Mouse (Mus musculus) heart, embryonic 15.5 days (tissue): ENCODE measurements around the gene D11Wsu47e. TPM values are rescaled to one million over a fixed set of nuclear protein-coding genes. Genes with fewer than 3 reads are reported as not detected.

ENCODE experiments used
- ATAC-seq: fragments of 200-750 bp; cut with Nextera tagmentation; replicated peaks from 2 replicates; pipeline ENCODE4 v1.8.0; 2017; ENCODE audit warnings: low read depth, moderate TSS enrichment; ENCODE audit not compliant: insufficient number of reproducible peaks, insufficient read depth, low FRiP score
- H3K27ac ChIP-seq: fragments of 300-500 bp; sonication (generic); 2 replicates; pipeline ENCODE4 v1.5.1; 2015; ENCODE audit warnings: mild to moderate bottlenecking, inconsistent platforms
- H3K27me3 ChIP-seq: fragments of 300-500 bp; sonication (generic); 2 replicates; pipeline ENCODE4 v1.6.1; 2015; ENCODE audit warnings: inconsistent platforms
- H3K36me3 ChIP-seq: fragments of 300-500 bp; sonication (generic); 2 replicates; pipeline ENCODE4 v1.6.1; 2015; ENCODE audit warnings: mild to moderate bottlenecking, inconsistent platforms
- H3K4me1 ChIP-seq: fragments of 300-500 bp; sonication (generic); replicated peaks from 2 replicates; pipeline ENCODE4 v1.6.1; 2015; ENCODE audit warnings: inconsistent platforms
- H3K4me2 ChIP-seq: fragments of 300-500 bp; sonication (generic); 2 replicates; pipeline ENCODE4 v1.6.1; 2015; ENCODE audit warnings: inconsistent platforms, mild to moderate bottlenecking, moderate library complexity
- H3K4me3 ChIP-seq: fragments of 300-500 bp; sonication (generic); 2 replicates; pipeline ENCODE4 v1.5.1; 2015; ENCODE audit warnings: mild to moderate bottlenecking, inconsistent platforms
- H3K9ac ChIP-seq: fragments of 300-500 bp; sonication (generic); 2 replicates; pipeline ENCODE4 v1.6.1; 2015; ENCODE audit warnings: mild to moderate bottlenecking, inconsistent platforms
- H3K9me3 ChIP-seq: fragments of 300-500 bp; sonication (generic); replicated peaks from 2 replicates; pipeline ENCODE4 v1.6.1; 2016; ENCODE audit warnings: inconsistent platforms
- WGBS: fragments of 180-500 bp; shearing (Covaris S2); methylation state at CpG from one replicate; pipeline ENCODE4 v1.1.7; 2015; ENCODE audit warnings: mixed read lengths; 5-methylcytosine and 5-hydroxymethylcytosine counted together
- polyA plus RNA-seq: library from polyadenylated mRNA; unstranded; fragments of >200 nt; fragmentation: Nextera tagmentation; extraction: Ambion mirVana; gene quantifications from 2 replicates; pipeline ENCODE4 v1.2.1, GENCODE M21; 2015

D11Wsu47e gene
- polyA plus RNA-seq, 1 experiment from 2014 or later = 13.8 TPM

DNA sequence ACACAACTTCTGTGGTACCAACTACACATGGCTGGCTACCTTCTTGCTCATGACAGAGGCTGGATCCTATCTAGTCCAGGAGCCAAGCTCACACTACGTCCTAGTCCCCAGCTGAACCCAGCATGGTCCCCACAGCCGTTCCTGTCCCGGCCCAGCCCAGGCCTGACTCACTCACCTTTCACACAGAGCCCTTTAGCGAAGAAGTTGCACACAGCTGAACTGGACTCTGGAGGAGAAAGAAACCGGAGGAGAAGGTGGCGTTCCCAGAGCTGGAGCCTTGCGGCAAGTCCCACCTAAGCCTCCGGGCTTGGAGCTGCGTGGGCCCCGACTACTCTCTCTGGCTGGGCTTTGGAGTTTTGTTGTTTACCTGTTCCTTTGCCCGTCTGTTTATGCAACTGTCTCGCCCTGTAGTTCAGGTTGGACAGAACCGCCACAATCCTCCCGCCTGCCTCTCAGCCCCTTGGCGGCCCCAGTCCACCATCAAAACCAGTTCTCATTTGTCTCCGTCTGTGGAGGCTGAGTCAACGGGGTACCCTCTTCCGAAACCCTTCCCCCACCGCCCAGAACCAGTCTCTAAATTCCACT, 24.5 kb downstream of the D11Wsu47e start:
- 61% methylated on average over 19 of the region's 19 CpGs for WGBS
- no peak overlapping the region for H3K4me2 ChIP-seq
- no peaks in the 10 kb centered on the region for H3K36me3 ChIP-seq
- no peak for ATAC-seq
- no peaks in the 10 kb centered on the region for H3K9me3 ChIP-seq
- peak overlapping the region; percentile 17; the same call in 1 of the 2 replicates for H3K4me3 ChIP-seq
- no peak overlapping the region for H3K9ac ChIP-seq
- H3K4me1 ChIP-seq = peaks cover 21% of the 10 kb centered on the region
- no peak overlapping the region for H3K27ac ChIP-seq
- H3K27me3 ChIP-seq = no peaks in the 10 kb centered on the region

GRCm38 (mm10) chr11:113709272-113709671, 25.1 kb downstream of the D11Wsu47e start:
- Histone ChIP-seq H3K36me3 (no peaks in the 10 kb centered on the region), H3K27me3 (no peaks in the 10 kb centered on the region), H3K4me1 (peaks cover 17% of the 10 kb centered on the region), H3K9ac (no peak overlapping the region), H3K27ac (no peak overlapping the region), H3K4me2 (no peak overlapping the region), H3K4me3 (peak overlapping the region; percentile 17; the same call in 1 of the 2 replicates), H3K9me3 (no peaks in the 10 kb centered on the region)
- no peak for ATAC-seq
- WGBS = 29% methylated on average over 15 of the region's 15 CpGs

DNA sequence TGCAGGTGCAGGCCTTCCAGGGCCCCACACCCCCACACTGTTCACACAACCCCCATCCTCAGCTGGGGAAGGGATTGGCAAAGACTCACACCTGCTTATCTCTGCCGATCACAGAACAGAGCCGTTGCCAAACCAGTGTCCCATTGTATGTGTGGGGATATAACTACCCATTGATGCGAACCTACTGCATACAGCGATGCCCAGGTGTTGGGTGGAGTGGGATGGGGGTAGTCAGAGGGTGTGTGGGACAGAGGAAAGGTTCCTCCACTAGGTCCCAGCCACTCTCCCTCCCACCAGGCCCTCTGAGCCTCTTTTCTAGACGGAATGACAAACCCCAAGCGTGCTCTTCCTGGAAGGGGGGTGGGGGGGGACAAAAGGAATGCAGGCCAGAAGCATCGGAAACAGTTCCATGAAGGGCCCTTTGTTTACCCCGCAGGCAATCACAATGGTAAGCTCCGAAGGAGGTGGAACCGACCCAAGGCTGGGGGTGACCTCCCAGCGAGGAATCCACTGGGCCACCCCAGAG, 25.6 kb downstream of the D11Wsu47e start, which contains the start of gene Cpsf4l:
Cpsf4l (minus strand) TSS at position 287 of the 526 bp plus-strand sequence.
- H3K27ac ChIP-seq = peak within 1 kb of the TSS; percentile 53
- H3K9me3 ChIP-seq = no peaks in the 10 kb centered on the region
- peak within 1 kb of the TSS; percentile 17; the same call in 1 of the 2 replicates for H3K4me3 ChIP-seq
- peak within 1 kb of the TSS; percentile 8; the same call in 1 of the 2 replicates for H3K4me2 ChIP-seq
- no peak within 1 kb of the TSS for H3K9ac ChIP-seq
- no peaks in the 10 kb centered on the region for H3K27me3 ChIP-seq
- H3K36me3 ChIP-seq = no peaks in the 10 kb centered on the region
- H3K4me1 ChIP-seq = peaks cover 17% of the 10 kb centered on the region
- WGBS = 18% methylated on average over 11 of the region's 11 CpGs
- no peak; the same call in 1 of the 2 replicates for ATAC-seq

DNA sequence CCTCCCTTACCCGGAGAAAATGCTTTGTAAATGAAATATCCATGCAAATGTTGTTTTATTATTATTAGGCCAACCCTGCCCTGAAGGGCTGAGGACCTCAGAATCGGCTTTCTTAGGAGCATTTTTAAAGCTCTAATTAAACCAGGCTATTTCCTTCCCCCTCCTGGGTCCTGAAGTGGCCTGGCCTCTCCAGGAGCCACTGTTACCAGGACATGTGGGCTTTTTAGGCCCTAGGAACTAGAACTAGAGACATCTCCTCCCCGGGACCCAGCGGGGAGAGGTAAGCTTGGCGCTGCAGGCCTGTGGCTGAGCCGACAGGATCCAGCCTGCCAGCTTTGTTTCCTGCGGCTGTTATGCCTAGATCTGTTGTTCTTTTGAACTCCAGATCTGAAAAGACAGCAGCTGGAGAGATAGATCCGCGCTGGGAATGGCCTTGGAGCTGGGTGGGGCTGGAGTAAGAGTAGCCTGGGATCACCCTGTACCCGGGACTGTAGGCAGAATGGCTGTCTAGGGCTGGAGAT, 26.1 kb downstream of the D11Wsu47e start:
- no peaks in the 10 kb centered on the region for H3K9me3 ChIP-seq
- WGBS = 18% methylated on average over 10 of the region's 10 CpGs
- H3K27ac ChIP-seq = peak overlapping the region; percentile 53
- H3K4me2 ChIP-seq = no peak overlapping the region
- H3K4me1 ChIP-seq = peaks cover 17% of the 10 kb centered on the region
- ATAC-seq = no peak; the same call in 1 of the 2 replicates
- no peak overlapping the region for H3K4me3 ChIP-seq
- H3K9ac ChIP-seq = no peak overlapping the region
- no peaks in the 10 kb centered on the region for H3K36me3 ChIP-seq
- H3K27me3 ChIP-seq = no peaks in the 10 kb centered on the region

GRCm38 (mm10) chr11:113711061-113711460, 26.8 kb downstream of the D11Wsu47e start:
- 59% methylated on average over 1 of the region's 1 CpGs for WGBS
- Histone ChIP-seq H3K4me2 (no peak overlapping the region), H3K9me3 (no peaks in the 10 kb centered on the region), H3K4me3 (no peak overlapping the region), H3K27ac (no peak overlapping the region), H3K9ac (no peak overlapping the region), H3K4me1 (peaks cover 17% of the 10 kb centered on the region), H3K27me3 (no peaks in the 10 kb centered on the region), H3K36me3 (no peaks in the 10 kb centered on the region)
- ATAC-seq = no peak

DNA sequence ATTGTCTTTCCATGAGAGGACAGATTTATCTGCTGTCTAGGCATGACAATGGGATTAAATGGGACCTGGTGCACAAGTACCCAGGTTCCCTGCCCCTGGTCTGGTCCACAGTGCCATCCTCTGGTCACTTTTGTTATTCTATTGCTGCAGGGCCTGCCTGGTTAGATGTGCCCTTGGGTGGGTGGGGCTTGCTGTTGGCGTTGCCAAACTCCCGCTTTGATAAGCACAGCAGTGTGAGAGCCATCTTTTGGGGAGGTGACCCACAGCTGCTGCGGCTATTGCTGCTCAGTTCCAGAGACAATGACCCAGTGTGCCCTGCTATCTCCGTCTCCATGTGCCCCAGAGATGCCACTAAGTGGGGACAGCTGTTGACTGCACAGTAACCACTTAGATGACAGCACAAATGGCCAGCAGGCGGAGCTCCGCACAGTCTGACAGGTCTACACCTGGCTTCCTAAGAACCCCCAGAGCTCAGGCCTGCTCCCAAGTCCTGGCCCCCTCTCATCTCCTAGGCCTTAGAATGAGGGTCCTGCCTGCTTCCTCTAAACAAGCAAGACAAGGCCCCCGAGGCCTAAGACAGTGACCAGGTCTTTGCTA, 31.0 kb downstream of the D11Wsu47e start:
- WGBS = 47% methylated on average over 7 of the region's 7 CpGs
- Histone ChIP-seq H3K4me1 (peaks cover 7% of the 10 kb centered on the region), H3K4me3 (no peak overlapping the region), H3K4me2 (no peak overlapping the region), H3K9me3 (no peaks in the 10 kb centered on the region), H3K27ac (no peak overlapping the region), H3K9ac (no peak overlapping the region), H3K27me3 (no peaks in the 10 kb centered on the region), H3K36me3 (no peaks in the 10 kb centered on the region)
- no peak for ATAC-seq

DNA sequence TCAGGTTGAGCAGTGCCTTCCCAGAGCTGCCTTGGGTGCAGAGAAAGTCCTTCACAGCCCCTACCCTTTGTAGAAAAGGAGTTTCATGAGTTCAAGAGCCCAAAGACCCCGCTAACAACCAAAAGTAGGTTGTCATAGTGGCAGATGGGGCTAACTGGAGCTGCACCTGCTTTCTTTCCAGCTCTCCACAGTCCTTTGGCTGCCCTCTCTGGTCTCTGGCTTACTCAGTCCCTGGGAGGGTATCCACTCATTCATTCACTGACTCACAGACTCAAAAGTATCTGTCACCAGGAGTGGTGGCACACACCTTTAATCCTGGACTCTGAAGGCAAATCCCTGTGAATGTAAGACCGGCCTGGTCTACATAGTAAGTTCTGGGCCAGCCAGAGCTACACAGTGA, 31.9 kb downstream of the D11Wsu47e start:
- 91% methylated on average over 2 of the region's 2 CpGs for WGBS
- ATAC-seq = no peak
- no peaks in the 10 kb centered on the region for H3K27me3 ChIP-seq

GRCm38 (mm10) chr11:113717767-113718424, 33.7 kb downstream of the D11Wsu47e start:
- Histone ChIP-seq H3K27ac (no peak overlapping the region), H3K36me3 (no peaks in the 10 kb centered on the region), H3K4me1 (peaks cover 6% of the 10 kb centered on the region), H3K9ac (no peak overlapping the region), H3K9me3 (no peaks in the 10 kb centered on the region), H3K4me3 (no peak overlapping the region), H3K4me2 (no peak overlapping the region), H3K27me3 (no peaks in the 10 kb centered on the region)
- WGBS = 59% methylated on average over 16 of the region's 16 CpGs
- ATAC-seq = no peak

More for the DNA sequence above, 31.9 kb downstream of the D11Wsu47e start:
- Histone ChIP-seq H3K4me3 (no peak overlapping the region), H3K9me3 (no peaks in the 10 kb centered on the region), H3K9ac (no peak overlapping the region), H3K4me2 (no peak overlapping the region), H3K4me1 (no peaks in the 10 kb centered on the region), H3K36me3 (no peaks in the 10 kb centered on the region), H3K27ac (no peak overlapping the region)

- ATAC-seq = no peak
- Histone ChIP-seq H3K27ac (no peak overlapping the region), H3K9me3 (no peaks in the 10 kb centered on the region), H3K4me2 (0 out of 2 replicates have a peak overlapping the region, but pooled peaks have one; percentile 9), H3K4me1 (peaks cover 17% of the 10 kb centered on the region), H3K36me3 (peaks cover 10% of the 10 kb centered on the region; the same call in 1 of the 2 replicates), H3K9ac (peak overlapping the region; percentile 29; the same call in 1 of the 2 replicates), H3K27me3 (no peaks in the 10 kb centered on the region), H3K4me3 (no peak overlapping the region)
- 47% methylated on average over 14 of the region's 14 CpGs for WGBS
Measured at GRCm38 (mm10) chr11:113722405-113723090, 38.3 kb downstream of the D11Wsu47e start.

GRCm38 (mm10) chr11:113725235-113726048, 41.2 kb downstream of the D11Wsu47e start:
- H3K4me2 ChIP-seq = no peak overlapping the region
- no peak overlapping the region for H3K4me3 ChIP-seq
- H3K9ac ChIP-seq = no peak overlapping the region
- H3K27ac ChIP-seq = peak overlapping the region; percentile 13; the same call in 1 of the 2 replicates
- no peaks in the 10 kb centered on the region for H3K27me3 ChIP-seq
- H3K4me1 ChIP-seq = peaks cover 27% of the 10 kb centered on the region
- H3K36me3 ChIP-seq = peaks cover 24% of the 10 kb centered on the region; the same call in 1 of the 2 replicates
- no peaks in the 10 kb centered on the region for H3K9me3 ChIP-seq
- ATAC-seq = no peak; the same call in 1 of the 2 replicates
- 81% methylated on average over 4 of the region's 4 CpGs for WGBS
